In the genomic region with DNA sequence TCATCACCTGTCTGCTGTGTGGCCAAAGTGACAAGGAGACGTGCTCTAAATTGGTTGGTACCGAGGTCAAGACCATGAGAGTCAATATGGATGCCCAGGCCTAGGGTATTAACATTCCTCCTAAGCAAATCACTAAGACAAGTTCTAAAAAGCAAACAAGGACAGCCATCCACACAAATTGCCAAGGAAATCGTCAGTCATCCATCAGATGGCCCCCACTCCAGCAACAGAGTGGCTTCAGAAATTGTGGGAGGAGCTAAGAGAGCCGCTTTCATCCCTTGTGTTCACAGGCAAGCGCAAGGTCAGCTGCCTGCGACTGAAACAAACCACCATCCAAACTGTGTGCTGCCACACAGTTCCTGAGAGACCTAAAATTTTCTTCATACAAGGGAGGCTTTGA, we compare ENCODE assay signal across 16 mouse cellular contexts. TPM values are rescaled to one million over a fixed set of nuclear protein-coding genes. Genes with fewer than 3 reads are reported as not detected.
DNase-seq lines count a peak whose midpoint lies in the region; ATAC-seq and TF ChIP-seq lines count a peak whose summit lies in the region.
"Had no signal": no experiment of that assay in that cellular context is flagged by ENCODE, and none has a peak within 500 bp of the region (broad histone marks: within the 10 kb centered on the region; RNA-seq: fewer than 3 reads in every experiment).

No protein-coding gene starts in this region.

- DNase-seq in heart, adult 18-20 months, result no peak
- peak; percentile 25 for DNase-seq in liver, adult 2 months (ENCODE audit: extremely low read depth, low read depth, low spot score)
- peak; percentile 42 for DNase-seq in embryo, embryonic 10.5 days (ENCODE audit: low spot score)
- DNase-seq in mesoderm, embryonic 11.5 days (ENCODE audit: low read depth, low spot score), result peak; percentile 29
- DNase-seq: cerebellum, adult 8-10 months; gastrocnemius, postnatal 25 days; heart, postnatal 36 days; kidney, adult 8-10 months; kidney, postnatal 36 days; layer of hippocampus, adult 9-11 months; thymus, adult 18-20 months had no signal

- no peak overlapping the region for H3K4me3 ChIP-seq in heart, embryonic 11.5 days (ENCODE audit: low read depth, low read length)
- no peak overlapping the region for H3K4me3 ChIP-seq in liver, adult 2 months (ENCODE audit: insufficient read depth, low read depth, low read length)
- H3K4me3 ChIP-seq in liver, embryonic 12.5 days, result no peak overlapping the region
- no peak overlapping the region for H3K4me3 ChIP-seq in midbrain, embryonic 13.5 days (replicated peaks)

- peak overlapping the region; percentile 37 for H3K4me2 ChIP-seq in heart, embryonic 11.5 days
- no peak overlapping the region for H3K4me2 ChIP-seq in liver, embryonic 12.5 days
- H3K4me2 ChIP-seq in midbrain, embryonic 13.5 days (replicated peaks), result no peak overlapping the region

- ATAC-seq in heart, embryonic 11.5 days (replicated peaks; ENCODE audit: insufficient number of reproducible peaks, low FRiP score, low TSS enrichment), result no peak
- no peak for ATAC-seq in liver, embryonic 12.5 days
- ATAC-seq in midbrain, embryonic 13.5 days, result no peak
- ATAC-seq: midbrain, embryonic 15.5 days; Patski had no signal

- H3K4me1 ChIP-seq in heart, embryonic 11.5 days (ENCODE audit: control insufficient read depth, insufficient read depth, low read length), result peaks cover 3% of the 10 kb centered on the region; the same call in 1 of the 2 replicates
- H3K4me1 ChIP-seq in liver, adult 2 months (ENCODE audit: control insufficient read depth, insufficient read depth, low read length), result peaks cover 6% of the 10 kb centered on the region
- H3K4me1 ChIP-seq in liver, embryonic 12.5 days, result peaks cover 13% of the 10 kb centered on the region
- peaks cover 22% of the 10 kb centered on the region for H3K4me1 ChIP-seq in midbrain, embryonic 13.5 days (replicated peaks)

- no peaks in the 10 kb centered on the region for H3K9me3 ChIP-seq in heart, embryonic 11.5 days (replicated peaks; ENCODE audit: control insufficient read depth, low read length)
- no peaks in the 10 kb centered on the region for H3K9me3 ChIP-seq in liver, embryonic 12.5 days (replicated peaks)
- no peaks in the 10 kb centered on the region for H3K9me3 ChIP-seq in midbrain, embryonic 13.5 days
- H3K9me3 ChIP-seq: midbrain, embryonic 15.5 days had no signal

- peaks cover 6% of the 10 kb centered on the region; the same call in 1 of the 2 replicates for H3K79me2 ChIP-seq in liver, adult 2 months (ENCODE audit: control insufficient read depth, insufficient read depth, low read length)

- H3K27ac ChIP-seq in heart, embryonic 11.5 days (ENCODE audit: low read depth, low read length), result no peak overlapping the region
- H3K27ac ChIP-seq in liver, adult 2 months (replicated peaks; ENCODE audit: insufficient read depth, low read depth, low read length), result no peak overlapping the region
- H3K27ac ChIP-seq in liver, embryonic 12.5 days, result no peak overlapping the region
- no peak overlapping the region for H3K27ac ChIP-seq in midbrain, embryonic 13.5 days
- H3K27ac ChIP-seq: midbrain, embryonic 15.5 days had no signal

- no peak overlapping the region for H3K9ac ChIP-seq in heart, embryonic 11.5 days (ENCODE audit: low read depth, low read length)
- no peak overlapping the region for H3K9ac ChIP-seq in liver, adult 2 months (ENCODE audit: low read depth, low read length)
- no peak overlapping the region for H3K9ac ChIP-seq in liver, embryonic 12.5 days
- no peak overlapping the region for H3K9ac ChIP-seq in midbrain, embryonic 13.5 days (replicated peaks)
- H3K9ac ChIP-seq: midbrain, embryonic 15.5 days had no signal

- no peak for TF ChIP-seq CTCF in liver, adult 2 months (IDR thresholded peaks at IDR 0.05; ENCODE audit: low read depth, low read length)

- WGBS in heart, embryonic 11.5 days (ENCODE audit: insufficient replicate concordance), result 32% methylated on average over 6 of the region's 6 CpGs
- WGBS in liver, adult 2 months, result 43% methylated on average over 6 of the region's 6 CpGs
- 52% methylated on average over 6 of the region's 6 CpGs for WGBS in liver, embryonic 12.5 days (ENCODE audit: insufficient replicate concordance)
- 58% methylated on average over 6 of the region's 6 CpGs for WGBS in midbrain, embryonic 13.5 days

- TF ChIP-seq POLR2A in liver, adult 2 months (IDR thresholded peaks at IDR 0.05; ENCODE audit: extremely low read depth, insufficient read depth, low read length), result no peak

- H3K36me3 ChIP-seq in heart, embryonic 11.5 days (ENCODE audit: control insufficient read depth, insufficient read depth, low read length), result no peaks in the 10 kb centered on the region; the same call in 1 of the 2 replicates
- peaks cover 4% of the 10 kb centered on the region; the same call in 1 of the 2 replicates for H3K36me3 ChIP-seq in liver, adult 2 months (ENCODE audit: control insufficient read depth, insufficient read depth, low read length)
- H3K36me3 ChIP-seq in liver, embryonic 12.5 days, result no peaks in the 10 kb centered on the region
- 0 out of 2 replicates have a peak, but pooled peaks cover 1% of the 10 kb centered on the region for H3K36me3 ChIP-seq in midbrain, embryonic 13.5 days
- H3K36me3 ChIP-seq: midbrain, embryonic 15.5 days had no signal

- no peaks in the 10 kb centered on the region for H3K27me3 ChIP-seq in heart, embryonic 11.5 days (ENCODE audit: control insufficient read depth, insufficient read depth, low read length)
- H3K27me3 ChIP-seq in liver, adult 2 months (ENCODE audit: control insufficient read depth, insufficient read depth, low read length), result no peaks in the 10 kb centered on the region
- peaks cover 21% of the 10 kb centered on the region for H3K27me3 ChIP-seq in liver, embryonic 12.5 days (replicated peaks)
- 0 out of 2 replicates have a peak, but pooled peaks cover 4% of the 10 kb centered on the region for H3K27me3 ChIP-seq in midbrain, embryonic 13.5 days
- H3K27me3 ChIP-seq: midbrain, embryonic 15.5 days; Patski had no signal

RNA-seq across cellular contexts. Expression of gene Tspan12, which starts 1.0 kb away (rescaled TPM):
- polyA plus RNA-seq in heart, embryonic 11.5 days (2014; fragmentation: Nextera tagmentation; extraction: Ambion mirVana), result 70.1 and 74.8 TPM in 2 replicates
- 10 to 100 TPM; 75.8 to 82.4 TPM for total RNA-seq in heart, adult 18-20 months (2021)
- total RNA-seq in liver, adult 2 months (2014; rRNA removed), result 145 and 165 TPM in 2 replicates
- 37.1 and 44.2 TPM in 2 replicates for polyA plus RNA-seq in liver, adult 2 months (2012; rRNA removed)
- polyA plus RNA-seq in liver, embryonic 12.5 days (2016; fragmentation: Nextera tagmentation; extraction: Ambion mirVana), result 27.3 and 30.0 TPM in 2 replicates
- polyA plus RNA-seq in midbrain, embryonic 13.5 days (2015; fragmentation: Nextera tagmentation; extraction: Ambion mirVana), result 55.0 and 56.5 TPM in 2 replicates

Comparison
In these comparisons a context has a peak if more than half of its experiments do, and no peak if none do; other contexts are left out.
1. DNase-seq: peak in liver, adult 2 months (single experiment), embryo, embryonic 10.5 days (single experiment) and mesoderm, embryonic 11.5 days (single experiment); none in heart, adult 18-20 months (0 of 2).